Mouse (Mus musculus) G1E (cell line): ENCODE measurements around the gene Cant1. TPM values are rescaled to one million over a fixed set of nuclear protein-coding genes. Genes with fewer than 3 reads are reported as not detected.

Experiments used
- ATAC-seq: 2 replicates; pipeline ENCODE4 v1.8.0; 2016; ENCODE audit warnings: mild to moderate bottlenecking; ENCODE audit not compliant: insufficient number of reproducible peaks, poor library complexity, low FRiP score, severe bottlenecking; ENCODE audit errors: extremely low read depth
- DNase-seq: peaks from one replicate; pipeline ENCODE4 v3.0.0; 2012; ENCODE audit warnings: low spot score
- H3K27me3 ChIP-seq: 2 replicates; pipeline ENCODE4 v1.6.1; 2012; ENCODE audit warnings: mild to moderate bottlenecking, low read length, inconsistent platforms; ENCODE audit not compliant: insufficient read depth
- H3K36me3 ChIP-seq: replicated peaks from 2 replicates; pipeline ENCODE3; 2012; ENCODE audit warnings: mild to moderate bottlenecking, inconsistent platforms
- H3K4me1 ChIP-seq: 2 replicates; pipeline ENCODE4 v1.6.1; 2012; ENCODE audit warnings: low read depth, low read length, inconsistent platforms, mixed read lengths; ENCODE audit not compliant: insufficient read depth
- H3K4me3 ChIP-seq: 2 replicates; pipeline ENCODE4 v1.5.1; 2012; ENCODE audit warnings: low read depth, mild to moderate bottlenecking, inconsistent platforms, low read length, moderate library complexity, mixed read lengths
- H3K9me3 ChIP-seq: replicated peaks from 2 replicates; pipeline ENCODE4 v1.6.1; 2012; ENCODE audit warnings: inconsistent platforms
- CTCF ChIP-seq: IDR thresholded peaks from 2 replicates; pipeline ENCODE4 v1.5.1; 2012; ENCODE audit warnings: low read depth, low read length, inconsistent platforms, mixed read lengths
- GATA1 ChIP-seq: IDR thresholded peaks from 2 replicates; pipeline ENCODE4 v1.6.1; 2012; ENCODE audit warnings: borderline replicate concordance, low read length, inconsistent platforms, mixed read lengths
- GATA2 ChIP-seq: IDR thresholded peaks from 2 replicates; pipeline ENCODE4 v1.6.1; 2012; ENCODE audit warnings: low read depth, low read length, inconsistent platforms, borderline replicate concordance
- POLR2AphosphoS5 ChIP-seq: IDR thresholded peaks from 2 replicates; pipeline ENCODE4 v1.6.1; 2012; ENCODE audit warnings: low read depth, low read length, inconsistent platforms; ENCODE audit not compliant: insufficient replicate concordance
- TAL1 ChIP-seq: conservative IDR thresholded peaks from 2 replicates; pipeline ENCODE4 v1.6.1; 2012; ENCODE audit warnings: low read depth, low read length, inconsistent platforms, mixed read lengths
- polyA plus RNA-seq: library from polyadenylated mRNA; stranded (reverse); fragments of >175 nt; gene quantifications from 2 replicates; pipeline ENCODE4 v1.2.3, GENCODE M21; 2012
- total RNA-seq, 2 experiments: library from RNA; stranded (forward) in 1 of 2; stranded (reverse) in 1 of 2; fragments of 200-1000 nt in 1 of 2; fragments of >200 nt in 1 of 2; fragmentation: Nextera tagmentation in 1 of 2; gene quantifications; 2 replicates each; pipeline ENCODE4 v1.2.3; 2014 to 2017

Cant1 gene
- total and polyA plus RNA-seq, 3 experiments: 14.9 to 47.2 (median 16.5) TPM

GRCm38 (mm10) chr11:118455788-118456187 is 36.9 kb upstream of the Cant1 start:
- TF ChIP-seq CTCF (no peak), GATA1 (no peak), POLR2AphosphoS5 (no peak), GATA2 (no peak), TAL1 (no peak)
- DNase-seq: no peak
- ATAC-seq: no peak
- H3K36me3 ChIP-seq: no peaks in the 10 kb centered on the region
- no peaks in the 10 kb centered on the region for H3K4me1 ChIP-seq
- no peak overlapping the region for H3K4me3 ChIP-seq
- no peaks in the 10 kb centered on the region for H3K27me3 ChIP-seq
- H3K9me3 ChIP-seq: 0 out of 2 replicates have a peak, but pooled peaks cover 2% of the 10 kb centered on the region

- TF ChIP-seq POLR2AphosphoS5 (no peak), GATA2 (no peak), CTCF (no peak), GATA1 (no peak), TAL1 (no peak)
- Histone ChIP-seq H3K4me1 (no peaks in the 10 kb centered on the region), H3K36me3 (no peaks in the 10 kb centered on the region), H3K9me3 (0 out of 2 replicates have a peak, but pooled peaks cover 2% of the 10 kb centered on the region), H3K4me3 (no peak overlapping the region), H3K27me3 (no peaks in the 10 kb centered on the region)
- no peak for ATAC-seq
- DNase-seq: no peak
These were observed 35.2 kb upstream of the Cant1 start for GRCm38 (mm10) chr11:118453886-118454671.

- no peak for ATAC-seq
- no peak overlapping the region for H3K4me3 ChIP-seq
- H3K36me3 ChIP-seq: no peaks in the 10 kb centered on the region
- DNase-seq: no peak
- no peak for TF ChIP-seq GATA1
- no peak for TF ChIP-seq POLR2AphosphoS5
- TF ChIP-seq TAL1: no peak
- no peak for TF ChIP-seq CTCF
- no peak for TF ChIP-seq GATA2
- no peaks in the 10 kb centered on the region for H3K27me3 ChIP-seq
- no peaks in the 10 kb centered on the region for H3K4me1 ChIP-seq
- 0 out of 2 replicates have a peak, but pooled peaks cover 2% of the 10 kb centered on the region for H3K9me3 ChIP-seq
These were observed 34.1 kb upstream of the Cant1 start for GRCm38 (mm10) chr11:118452955-118453354.

- no peak overlapping the region for H3K4me3 ChIP-seq
- H3K27me3 ChIP-seq: no peaks in the 10 kb centered on the region
- no peak for ATAC-seq
- no peak for DNase-seq
- 0 out of 2 replicates have a peak, but pooled peaks cover 2% of the 10 kb centered on the region for H3K9me3 ChIP-seq
- no peaks in the 10 kb centered on the region for H3K36me3 ChIP-seq
- no peaks in the 10 kb centered on the region for H3K4me1 ChIP-seq
- TF ChIP-seq GATA2 (no peak), POLR2AphosphoS5 (no peak), TAL1 (no peak), GATA1 (no peak), CTCF (no peak)
These were observed 32.3 kb upstream of the Cant1 start for GRCm38 (mm10) chr11:118451211-118451610.

GRCm38 (mm10) chr11:118448385-118448784 is 29.5 kb upstream of the Cant1 start:
- Histone ChIP-seq H3K36me3 (no peaks in the 10 kb centered on the region), H3K4me3 (no peak overlapping the region), H3K9me3 (0 out of 2 replicates have a peak, but pooled peaks cover 2% of the 10 kb centered on the region), H3K4me1 (no peaks in the 10 kb centered on the region), H3K27me3 (peaks cover 4% of the 10 kb centered on the region; the same call in 1 of the 2 replicates)
- ATAC-seq (no peak), DNase-seq (no peak)
- TF ChIP-seq GATA1 (no peak), CTCF (no peak), TAL1 (no peak), POLR2AphosphoS5 (no peak), GATA2 (no peak)

- TF ChIP-seq GATA1 (no peak), CTCF (no peak), TAL1 (no peak), POLR2AphosphoS5 (no peak), GATA2 (no peak)
- H3K36me3 ChIP-seq: no peaks in the 10 kb centered on the region
- no peak for ATAC-seq
- H3K9me3 ChIP-seq: no peaks in the 10 kb centered on the region
- no peaks in the 10 kb centered on the region for H3K4me1 ChIP-seq
- no peak overlapping the region for H3K4me3 ChIP-seq
- peaks cover 4% of the 10 kb centered on the region; the same call in 1 of the 2 replicates for H3K27me3 ChIP-seq
- no peak for DNase-seq
These were observed 28.5 kb upstream of the Cant1 start for GRCm38 (mm10) chr11:118447346-118447745.
